Mouse (Mus musculus): ENCODE measurements at regions not wholly inside any gene's neighbourhood (a gene's known extent, or its start where the extent isn't known, plus 50 kb on each side); places are given as distances from the start of the nearest gene placed in this dataset.

DNA sequence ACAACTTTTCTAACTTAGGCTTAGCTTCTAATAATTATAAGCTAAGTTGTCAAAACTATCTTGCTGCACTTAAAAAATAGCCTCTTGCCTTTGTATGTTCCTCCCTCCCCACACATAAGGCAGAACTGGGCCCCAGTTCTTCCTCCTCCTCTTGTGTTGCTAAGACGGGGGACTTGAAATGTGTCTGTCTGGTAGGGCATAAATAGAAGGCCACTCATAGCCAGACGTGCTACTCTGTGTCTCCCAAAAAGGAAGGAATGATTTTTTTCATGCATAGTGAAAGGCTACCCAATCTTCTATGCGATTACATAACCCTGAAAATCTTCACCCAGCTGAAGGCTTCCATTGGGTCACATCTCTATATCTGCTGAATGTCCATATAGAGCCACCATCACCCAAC lies 183.5 kb downstream of the Hsfy2 start:
- WGBS: 81% methylated on average over 3 of the region's 3 CpGs
- Histone ChIP-seq H3K9ac (no peak overlapping the region), H3K9me3 (no peaks in the 10 kb centered on the region), H3K27ac (no peak overlapping the region), H3K4me3 (no peak overlapping the region), H3K27me3 (no peaks in the 10 kb centered on the region), H3K36me3 (no peaks in the 10 kb centered on the region), H3K4me2 (no peak overlapping the region), H3K4me1 (no peaks in the 10 kb centered on the region)
- ATAC-seq (ENCODE audit: insufficient number of reproducible peaks, low FRiP score, low TSS enrichment, low read depth): no peak

DNA sequence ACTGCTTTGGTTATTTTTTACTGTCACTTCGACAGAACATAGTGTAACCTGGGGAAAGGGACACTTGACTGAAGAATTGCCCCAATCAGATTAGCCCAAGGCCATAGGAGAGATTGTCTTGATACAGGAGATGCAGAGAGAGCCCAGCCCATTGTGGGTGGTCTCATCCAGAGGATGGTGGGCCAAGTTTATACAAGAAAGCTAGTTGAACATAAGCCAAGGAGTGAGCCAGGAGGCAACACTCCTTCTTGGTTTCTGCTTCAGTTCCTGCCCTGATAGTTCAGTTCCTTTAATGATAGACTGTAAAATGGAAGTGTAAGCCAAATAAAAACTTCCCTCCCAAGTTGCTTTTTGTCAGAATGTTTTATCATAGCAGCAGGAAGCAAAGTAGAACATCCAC lies 194.4 kb downstream of the Hsfy2 start:
- Histone ChIP-seq H3K9ac (no peak overlapping the region), H3K4me2 (no peak overlapping the region), H3K27me3 (no peaks in the 10 kb centered on the region), H3K4me3 (no peak overlapping the region), H3K4me1 (no peaks in the 10 kb centered on the region), H3K36me3 (no peaks in the 10 kb centered on the region), H3K9me3 (no peaks in the 10 kb centered on the region), H3K27ac (no peak overlapping the region)
- 86% methylated on average over 1 of the region's 1 CpGs for WGBS
- ATAC-seq (ENCODE audit: insufficient number of reproducible peaks, low FRiP score, low TSS enrichment, low read depth): no peak

DNA sequence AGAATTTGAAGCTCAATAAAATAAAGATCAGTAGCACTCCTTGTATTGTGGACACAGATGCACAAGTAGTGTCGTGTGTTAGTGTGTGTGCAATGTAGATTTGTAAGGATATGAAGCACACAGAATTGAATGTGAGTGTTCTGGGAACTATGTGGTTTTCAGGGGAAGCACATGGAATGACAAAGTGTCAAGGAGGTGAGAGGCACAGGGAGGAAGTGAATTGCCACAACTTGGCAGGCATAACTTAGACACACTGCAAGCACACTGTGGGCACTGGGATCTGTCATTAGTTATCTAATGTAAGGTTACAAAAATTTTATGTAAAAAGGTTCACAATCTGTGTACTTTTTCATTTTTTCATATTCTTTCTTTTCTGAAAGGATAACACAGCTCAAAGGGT lies 230.4 kb downstream of the Hsfy2 start:
- Histone ChIP-seq H3K27ac (no peak overlapping the region), H3K9ac (no peak overlapping the region), H3K4me3 (no peak overlapping the region), H3K36me3 (no peaks in the 10 kb centered on the region), H3K27me3 (no peaks in the 10 kb centered on the region), H3K4me1 (no peaks in the 10 kb centered on the region), H3K4me2 (no peak overlapping the region), H3K9me3 (no peaks in the 10 kb centered on the region)
- no peak for ATAC-seq (ENCODE audit: insufficient number of reproducible peaks, low FRiP score, low TSS enrichment, low read depth)
- WGBS: 80% methylated on average over 1 of the region's 1 CpGs

DNA sequence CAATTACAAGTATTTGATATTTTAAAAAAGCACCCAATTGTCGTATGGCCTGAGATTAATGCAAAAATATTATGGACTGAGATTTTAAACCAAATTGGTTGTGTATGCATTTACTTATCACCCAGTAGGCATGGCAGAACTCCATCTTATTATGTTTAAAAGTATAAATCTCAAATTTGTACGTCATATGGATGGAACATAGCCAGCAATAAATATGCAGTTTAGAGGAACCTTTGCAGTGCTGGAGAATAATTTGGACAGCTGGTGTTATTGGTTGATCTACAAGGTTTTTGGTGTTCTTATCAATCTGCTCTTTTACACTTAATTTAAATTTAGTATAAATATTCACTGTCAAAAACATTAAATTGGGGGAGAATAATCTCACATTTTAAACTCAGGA lies 233.9 kb downstream of the Hsfy2 start:
- no peak for ATAC-seq (ENCODE audit: insufficient number of reproducible peaks, low FRiP score, low TSS enrichment, low read depth)
- H3K4me1 ChIP-seq: no peaks in the 10 kb centered on the region
- no peaks in the 10 kb centered on the region for H3K27me3 ChIP-seq
- H3K36me3 ChIP-seq: no peaks in the 10 kb centered on the region
- H3K4me3 ChIP-seq: no peak overlapping the region
- no peak overlapping the region for H3K9ac ChIP-seq
- no peak overlapping the region for H3K27ac ChIP-seq
- WGBS: 67% methylated on average over 2 of the region's 2 CpGs
- no peak overlapping the region for H3K4me2 ChIP-seq
- H3K9me3 ChIP-seq: no peaks in the 10 kb centered on the region

DNA sequence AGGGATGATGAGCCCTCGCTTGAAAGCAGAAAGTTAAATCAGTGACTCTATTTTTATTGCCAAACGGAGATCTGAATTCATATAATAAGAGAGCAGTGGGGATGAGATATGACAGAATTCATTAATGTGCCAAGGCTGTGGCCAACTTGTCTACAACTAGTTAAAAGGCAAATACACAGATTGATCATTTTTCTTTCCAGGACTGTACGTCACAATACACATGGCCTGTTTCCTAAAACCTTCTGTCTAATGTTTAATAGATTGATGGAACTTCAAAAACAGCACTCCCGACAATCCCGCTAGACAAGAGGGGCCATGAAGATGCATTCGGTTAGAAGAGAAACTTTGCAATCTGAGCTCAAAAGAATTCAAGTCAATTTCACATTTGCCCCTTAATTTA lies 241.4 kb downstream of the Hsfy2 start:
- H3K36me3 ChIP-seq: no peaks in the 10 kb centered on the region
- no peak overlapping the region for H3K4me2 ChIP-seq
- ATAC-seq (ENCODE audit: insufficient number of reproducible peaks, low FRiP score, low TSS enrichment, low read depth): no peak
- H3K9me3 ChIP-seq: no peaks in the 10 kb centered on the region
- H3K4me1 ChIP-seq: no peaks in the 10 kb centered on the region
- no peak overlapping the region for H3K27ac ChIP-seq
- H3K9ac ChIP-seq: no peak overlapping the region
- no peak overlapping the region for H3K4me3 ChIP-seq
- WGBS: 80% methylated on average over 6 of the region's 6 CpGs
- no peaks in the 10 kb centered on the region for H3K27me3 ChIP-seq

DNA sequence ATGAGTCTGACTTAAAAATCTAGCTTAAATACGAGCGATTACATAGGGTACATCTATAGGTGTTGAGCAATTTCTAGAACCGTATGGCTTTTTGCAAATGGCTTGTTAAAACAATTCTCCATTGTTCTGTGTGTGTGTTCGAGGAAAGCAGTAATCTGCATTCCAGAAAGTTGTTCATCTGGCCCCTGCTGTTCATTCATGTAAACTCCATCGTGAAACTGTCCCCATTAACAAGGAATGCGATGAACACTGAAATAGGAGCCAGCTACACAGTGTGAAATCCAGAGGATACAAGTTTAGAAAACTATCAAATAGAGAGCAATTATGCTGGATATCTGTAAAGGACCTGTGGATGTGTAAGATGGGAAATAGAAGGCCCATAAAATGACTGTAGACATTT lies 250.1 kb downstream of the Hsfy2 start:
- no peaks in the 10 kb centered on the region for H3K27me3 ChIP-seq
- H3K36me3 ChIP-seq: no peaks in the 10 kb centered on the region
- H3K9me3 ChIP-seq: no peaks in the 10 kb centered on the region
- no peak overlapping the region for H3K9ac ChIP-seq
- H3K4me1 ChIP-seq: no peaks in the 10 kb centered on the region
- H3K27ac ChIP-seq: no peak overlapping the region
- H3K4me3 ChIP-seq: no peak overlapping the region
- ATAC-seq (ENCODE audit: insufficient number of reproducible peaks, low FRiP score, low TSS enrichment, low read depth): no peak
- H3K4me2 ChIP-seq: no peak overlapping the region
- 45% methylated on average over 6 of the region's 6 CpGs for WGBS

DNA sequence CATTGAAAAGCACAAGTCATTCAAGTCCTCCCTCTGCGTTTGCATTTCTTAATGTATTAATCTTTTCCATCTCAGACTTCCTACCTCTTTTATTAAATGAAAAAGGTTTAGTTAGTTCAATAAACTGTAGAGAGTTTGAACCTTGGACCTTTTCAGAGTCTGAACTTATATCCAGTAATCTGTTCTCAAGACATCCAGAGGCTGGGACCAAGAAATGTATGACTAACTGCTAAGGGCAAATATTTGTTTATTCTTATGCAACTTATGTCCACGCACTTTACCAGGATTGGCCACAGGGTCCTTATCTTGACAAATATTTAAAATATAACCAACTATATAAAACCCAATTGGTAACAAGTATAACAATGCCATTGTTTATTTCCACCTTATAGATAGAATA lies 270.9 kb downstream of the Hsfy2 start:
- ATAC-seq (ENCODE audit: insufficient number of reproducible peaks, low FRiP score, low TSS enrichment, low read depth): no peak
- WGBS: 90% methylated on average over 2 of the region's 2 CpGs
- Histone ChIP-seq H3K36me3 (no peaks in the 10 kb centered on the region), H3K9me3 (no peaks in the 10 kb centered on the region), H3K9ac (no peak overlapping the region), H3K4me2 (no peak overlapping the region), H3K27ac (no peak overlapping the region), H3K4me1 (no peaks in the 10 kb centered on the region), H3K27me3 (no peaks in the 10 kb centered on the region), H3K4me3 (no peak overlapping the region)

DNA sequence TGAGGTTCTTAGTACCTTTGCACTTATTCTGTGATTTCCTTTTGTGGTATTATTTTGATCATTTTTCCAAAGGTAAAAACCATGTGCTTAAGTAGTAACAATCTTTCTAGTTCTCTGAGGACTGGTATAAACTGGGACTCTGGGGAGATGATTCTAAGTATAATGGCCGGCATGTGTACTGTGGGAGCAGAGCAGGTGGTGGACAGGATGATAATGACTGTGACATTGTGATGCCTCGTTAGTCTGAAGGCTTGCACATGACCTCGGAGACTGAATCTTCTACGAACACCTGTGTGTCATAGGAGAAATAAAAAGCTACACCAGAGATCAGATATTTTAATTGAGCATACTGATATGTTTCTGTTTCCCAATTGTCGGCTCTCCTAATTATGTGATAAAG lies 276.4 kb downstream of the Hsfy2 start:
- Histone ChIP-seq H3K4me2 (no peak overlapping the region), H3K4me3 (no peak overlapping the region), H3K9ac (no peak overlapping the region), H3K27ac (no peak overlapping the region), H3K27me3 (no peaks in the 10 kb centered on the region), H3K36me3 (no peaks in the 10 kb centered on the region), H3K4me1 (no peaks in the 10 kb centered on the region), H3K9me3 (no peaks in the 10 kb centered on the region)
- 65% methylated on average over 5 of the region's 5 CpGs for WGBS
- ATAC-seq (ENCODE audit: insufficient number of reproducible peaks, low FRiP score, low TSS enrichment, low read depth): no peak

DNA sequence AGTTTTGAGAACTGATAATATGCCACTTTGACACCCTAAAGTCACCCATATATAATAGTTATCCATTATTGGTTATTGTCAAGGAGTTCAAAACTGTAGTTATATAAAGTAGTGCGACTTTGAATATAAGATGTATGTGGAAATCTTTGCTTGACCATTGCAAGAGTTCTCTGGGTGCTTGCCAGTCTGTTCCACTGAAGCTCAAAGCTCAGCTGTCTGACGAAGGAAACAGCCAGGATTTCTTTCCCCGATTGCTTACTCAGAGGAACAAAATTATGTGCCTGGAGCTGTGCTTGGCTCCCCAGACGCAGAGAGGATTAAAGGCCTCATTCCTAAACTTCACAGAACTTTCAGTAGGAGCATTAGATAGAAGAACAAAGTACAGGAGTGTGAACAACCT lies 290.6 kb downstream of the Hsfy2 start:
- Histone ChIP-seq H3K4me1 (no peaks in the 10 kb centered on the region), H3K4me2 (no peak overlapping the region), H3K27ac (no peak overlapping the region), H3K27me3 (no peaks in the 10 kb centered on the region), H3K4me3 (no peak overlapping the region), H3K9me3 (no peaks in the 10 kb centered on the region), H3K36me3 (no peaks in the 10 kb centered on the region), H3K9ac (no peak overlapping the region)
- 45% methylated on average over 4 of the region's 4 CpGs for WGBS
- no peak for ATAC-seq (ENCODE audit: insufficient number of reproducible peaks, low FRiP score, low TSS enrichment, low read depth)

DNA sequence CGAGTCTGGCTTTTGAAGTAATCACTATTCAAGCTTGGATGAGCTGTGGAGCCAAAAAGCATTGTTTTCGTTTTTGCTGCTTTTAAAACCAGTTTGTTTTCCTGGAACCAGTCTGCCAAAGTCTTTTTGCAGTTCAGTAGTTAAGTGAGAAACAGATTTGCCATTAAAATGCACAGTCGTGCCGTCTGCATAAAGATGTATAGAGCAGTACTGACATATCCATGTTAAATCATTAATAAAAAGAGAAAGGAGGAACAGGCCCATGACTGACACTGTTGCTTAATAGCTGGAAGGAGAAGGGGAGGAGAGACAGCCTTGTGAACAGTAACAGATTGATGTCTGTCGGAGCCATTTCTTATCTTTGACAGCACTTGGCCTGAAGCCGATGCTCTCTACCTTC lies 292.3 kb downstream of the Hsfy2 start:
- Histone ChIP-seq H3K4me1 (no peaks in the 10 kb centered on the region), H3K27me3 (no peaks in the 10 kb centered on the region), H3K9me3 (no peaks in the 10 kb centered on the region), H3K4me2 (no peak overlapping the region), H3K4me3 (no peak overlapping the region), H3K36me3 (no peaks in the 10 kb centered on the region), H3K27ac (no peak overlapping the region), H3K9ac (no peak overlapping the region)
- ATAC-seq (ENCODE audit: insufficient number of reproducible peaks, low FRiP score, low TSS enrichment, low read depth): no peak
- WGBS: 54% methylated on average over 6 of the region's 6 CpGs

DNA sequence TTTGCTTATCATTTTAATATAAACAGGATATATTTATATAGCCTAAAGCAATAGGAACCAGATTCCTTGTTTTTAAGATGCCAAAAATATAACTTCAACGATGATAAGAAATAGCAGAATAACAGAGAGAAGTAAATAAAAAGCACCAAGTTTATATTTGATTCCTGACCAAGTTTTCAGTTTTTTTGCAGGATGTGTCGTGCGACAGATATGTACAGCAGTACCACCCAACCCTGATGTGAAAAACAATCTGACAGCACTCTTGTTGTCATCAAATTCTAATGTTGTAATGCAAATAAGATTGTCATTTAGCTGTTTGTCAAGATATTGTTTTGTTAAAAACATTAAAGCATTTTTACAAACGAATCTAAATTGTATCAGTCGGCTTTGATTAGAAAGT lies 309.9 kb downstream of the Hsfy2 start:
- Histone ChIP-seq H3K27me3 (no peaks in the 10 kb centered on the region), H3K4me1 (no peaks in the 10 kb centered on the region), H3K9ac (no peak overlapping the region), H3K36me3 (no peaks in the 10 kb centered on the region), H3K27ac (no peak overlapping the region), H3K4me2 (no peak overlapping the region), H3K4me3 (no peak overlapping the region), H3K9me3 (no peaks in the 10 kb centered on the region)
- 81% methylated on average over 5 of the region's 5 CpGs for WGBS
- ATAC-seq (ENCODE audit: insufficient number of reproducible peaks, low FRiP score, low TSS enrichment, low read depth): no peak

DNA sequence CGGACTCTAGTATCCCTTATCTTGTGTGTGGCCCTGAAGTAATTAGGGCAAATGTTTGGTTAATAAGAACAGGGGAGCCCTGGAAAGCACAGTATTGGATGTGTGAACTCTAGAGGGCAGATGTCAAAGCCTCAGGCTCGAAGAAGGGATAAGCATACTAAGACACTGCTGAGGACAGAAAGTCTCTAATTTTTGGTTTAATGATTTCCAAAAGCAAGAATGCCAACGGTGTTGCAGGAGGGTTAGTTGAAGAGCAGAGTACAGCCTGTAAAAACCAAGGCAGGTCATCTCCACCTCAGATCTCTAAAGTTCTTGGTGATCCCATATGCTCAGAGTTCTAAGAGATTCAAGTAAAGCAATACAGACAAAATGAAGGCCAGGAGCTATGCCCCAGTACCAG lies 328.6 kb downstream of the Hsfy2 start:
- H3K36me3 ChIP-seq: no peaks in the 10 kb centered on the region
- 70% methylated on average over 3 of the region's 3 CpGs for WGBS
- H3K4me2 ChIP-seq: no peak overlapping the region
- H3K4me3 ChIP-seq: no peak overlapping the region
- H3K27me3 ChIP-seq: no peaks in the 10 kb centered on the region
- H3K9me3 ChIP-seq: no peaks in the 10 kb centered on the region
- ATAC-seq (ENCODE audit: insufficient number of reproducible peaks, low FRiP score, low TSS enrichment, low read depth): no peak
- no peaks in the 10 kb centered on the region for H3K4me1 ChIP-seq
- no peak overlapping the region for H3K9ac ChIP-seq
- H3K27ac ChIP-seq: no peak overlapping the region

DNA sequence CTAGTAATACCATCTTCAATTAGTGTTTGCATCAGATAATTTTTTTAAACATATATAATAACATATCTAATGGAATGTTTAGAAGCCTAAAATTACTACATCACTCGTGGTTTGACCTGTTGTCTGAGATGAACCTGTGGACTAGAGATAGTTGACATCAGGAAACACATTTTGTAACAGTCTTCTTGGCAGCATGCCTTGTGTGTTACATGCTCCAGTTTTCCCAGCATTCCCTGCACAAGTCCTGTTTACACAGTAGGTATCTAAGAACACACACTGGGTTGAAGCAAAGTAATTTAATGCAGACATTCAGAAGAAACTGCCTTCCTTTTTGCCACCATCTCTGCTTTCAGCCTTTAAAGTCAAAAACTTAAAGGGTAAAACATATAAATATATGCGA lies 342.8 kb downstream of the Hsfy2 start:
- WGBS: 54% methylated on average over 2 of the region's 2 CpGs
- H3K27me3 ChIP-seq: no peaks in the 10 kb centered on the region
- ATAC-seq (ENCODE audit: insufficient number of reproducible peaks, low FRiP score, low TSS enrichment, low read depth): no peak

More for the DNA sequence above, 342.8 kb downstream of the Hsfy2 start:
- Histone ChIP-seq H3K27ac (no peak overlapping the region), H3K4me3 (no peak overlapping the region), H3K9ac (no peak overlapping the region), H3K4me1 (no peaks in the 10 kb centered on the region), H3K9me3 (no peaks in the 10 kb centered on the region), H3K36me3 (no peaks in the 10 kb centered on the region), H3K4me2 (no peak overlapping the region)
